Mouse (Mus musculus): ENCODE measurements at regions not wholly inside any gene's neighbourhood (a gene's known extent, or its start where the extent isn't known, plus 50 kb on each side); places are given as distances from the start of the nearest gene placed in this dataset.

DNA sequence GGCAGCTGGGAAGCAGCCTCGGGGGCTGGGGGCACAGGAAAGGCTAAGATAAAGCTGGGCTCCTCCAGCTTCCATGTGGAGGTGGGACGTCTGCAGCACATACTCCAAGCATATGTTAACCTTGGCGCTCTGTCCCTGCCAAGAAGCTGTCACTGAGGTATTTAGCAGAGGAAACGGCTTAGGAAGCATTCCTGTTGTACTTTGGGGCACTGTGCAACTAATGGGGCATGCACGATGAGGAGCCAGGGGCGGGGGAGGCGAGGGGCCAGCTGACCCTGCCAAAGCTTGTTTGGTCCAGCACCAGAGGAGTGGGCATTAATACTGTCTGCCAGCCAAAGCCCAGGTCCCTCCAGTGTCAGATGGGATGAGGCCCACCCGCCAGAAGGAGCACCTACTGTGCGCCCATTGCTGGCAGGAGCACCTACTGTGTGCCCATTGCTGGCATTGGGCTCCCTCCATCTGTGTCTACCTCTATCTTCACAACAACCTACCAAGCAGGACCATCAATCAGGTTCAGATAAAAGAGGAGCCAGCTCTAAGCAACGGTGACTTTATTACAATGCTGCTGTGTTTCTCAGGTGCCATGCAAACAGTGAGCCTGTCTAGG lies 384.6 kb downstream of the Rps24 start:
- H3K4me1 ChIP-seq (replicated peaks; ENCODE audit: low read depth, low read length): no peaks in the 10 kb centered on the region
- no peak overlapping the region for H3K4me3 ChIP-seq (replicated peaks; ENCODE audit: low read length)
- H3K36me3 ChIP-seq (ENCODE audit: insufficient read depth, low read length): no peaks in the 10 kb centered on the region
- H3K27me3 ChIP-seq (ENCODE audit: insufficient read depth, low read length): no peaks in the 10 kb centered on the region; the same call in 1 of the 2 replicates
- TF ChIP-seq NANOG (IDR thresholded peaks at IDR 0.05; ENCODE audit: borderline replicate concordance, low read length) (no peak), CTCF (conservative IDR thresholded peaks at IDR 0.05; ENCODE audit: low read length) (no peak), POU5F1 (IDR thresholded peaks at IDR 0.05; ENCODE audit: borderline replicate concordance, low read length) (no peak)
- no peaks in the 10 kb centered on the region for H3K9me3 ChIP-seq (ENCODE audit: low read length)

DNA sequence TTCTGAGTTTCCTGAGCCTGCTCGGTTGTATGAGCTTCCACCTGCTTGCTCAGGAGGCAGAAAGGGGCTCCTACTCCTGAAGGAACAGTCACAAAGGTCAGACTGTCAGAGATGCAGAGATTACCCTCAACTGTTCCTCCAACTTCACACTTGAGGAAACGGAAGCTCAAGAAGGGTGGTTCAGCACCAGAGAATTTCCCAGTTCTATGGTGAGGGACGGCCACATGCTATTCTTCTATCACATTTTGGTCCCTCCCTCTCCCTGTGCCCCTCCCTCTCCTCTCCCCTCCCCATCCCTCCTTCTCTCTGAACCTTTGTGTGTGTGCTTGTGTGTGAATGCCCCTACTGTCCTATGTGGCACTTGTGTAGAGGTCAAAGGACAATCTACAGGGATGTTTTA lies 386.0 kb downstream of the Rps24 start:
- TF ChIP-seq CTCF (conservative IDR thresholded peaks at IDR 0.05; ENCODE audit: low read length) (no peak), POU5F1 (IDR thresholded peaks at IDR 0.05; ENCODE audit: borderline replicate concordance, low read length) (no peak), NANOG (IDR thresholded peaks at IDR 0.05; ENCODE audit: borderline replicate concordance, low read length) (no peak)
- H3K4me1 ChIP-seq (replicated peaks; ENCODE audit: low read depth, low read length): no peaks in the 10 kb centered on the region
- H3K9me3 ChIP-seq (ENCODE audit: low read length): no peaks in the 10 kb centered on the region
- H3K36me3 ChIP-seq (ENCODE audit: insufficient read depth, low read length): no peaks in the 10 kb centered on the region
- H3K4me3 ChIP-seq (replicated peaks; ENCODE audit: low read length): no peak overlapping the region
- no peaks in the 10 kb centered on the region; the same call in 1 of the 2 replicates for H3K27me3 ChIP-seq (ENCODE audit: insufficient read depth, low read length)

DNA sequence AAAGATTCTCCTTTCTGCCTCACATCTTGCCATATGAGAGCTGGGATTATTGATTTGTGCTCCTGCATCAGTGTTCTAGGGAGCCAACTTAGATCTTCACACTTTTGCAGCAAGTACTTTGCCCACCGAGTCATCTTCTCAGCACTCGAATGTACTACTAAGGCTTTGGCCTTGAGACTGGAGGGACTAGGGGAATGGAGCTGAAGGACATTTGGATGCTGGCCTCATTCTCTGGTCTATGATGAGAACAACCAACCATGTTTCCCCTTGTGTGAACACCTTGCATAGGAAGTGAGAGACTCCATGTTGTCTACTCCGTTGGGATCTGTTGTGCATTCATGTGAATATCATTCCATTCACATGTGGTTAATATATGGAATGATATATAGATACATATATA lies 386.5 kb downstream of the Rps24 start:
- H3K9me3 ChIP-seq (ENCODE audit: low read length): no peaks in the 10 kb centered on the region
- no peaks in the 10 kb centered on the region for H3K4me1 ChIP-seq (replicated peaks; ENCODE audit: low read depth, low read length)
- no peak overlapping the region for H3K4me3 ChIP-seq (replicated peaks; ENCODE audit: low read length)
- H3K27me3 ChIP-seq (ENCODE audit: insufficient read depth, low read length): no peaks in the 10 kb centered on the region; the same call in 1 of the 2 replicates
- TF ChIP-seq POU5F1 (IDR thresholded peaks at IDR 0.05; ENCODE audit: borderline replicate concordance, low read length): no peak
- no peak for TF ChIP-seq CTCF (conservative IDR thresholded peaks at IDR 0.05; ENCODE audit: low read length)
- no peaks in the 10 kb centered on the region for H3K36me3 ChIP-seq (ENCODE audit: insufficient read depth, low read length)

DNA sequence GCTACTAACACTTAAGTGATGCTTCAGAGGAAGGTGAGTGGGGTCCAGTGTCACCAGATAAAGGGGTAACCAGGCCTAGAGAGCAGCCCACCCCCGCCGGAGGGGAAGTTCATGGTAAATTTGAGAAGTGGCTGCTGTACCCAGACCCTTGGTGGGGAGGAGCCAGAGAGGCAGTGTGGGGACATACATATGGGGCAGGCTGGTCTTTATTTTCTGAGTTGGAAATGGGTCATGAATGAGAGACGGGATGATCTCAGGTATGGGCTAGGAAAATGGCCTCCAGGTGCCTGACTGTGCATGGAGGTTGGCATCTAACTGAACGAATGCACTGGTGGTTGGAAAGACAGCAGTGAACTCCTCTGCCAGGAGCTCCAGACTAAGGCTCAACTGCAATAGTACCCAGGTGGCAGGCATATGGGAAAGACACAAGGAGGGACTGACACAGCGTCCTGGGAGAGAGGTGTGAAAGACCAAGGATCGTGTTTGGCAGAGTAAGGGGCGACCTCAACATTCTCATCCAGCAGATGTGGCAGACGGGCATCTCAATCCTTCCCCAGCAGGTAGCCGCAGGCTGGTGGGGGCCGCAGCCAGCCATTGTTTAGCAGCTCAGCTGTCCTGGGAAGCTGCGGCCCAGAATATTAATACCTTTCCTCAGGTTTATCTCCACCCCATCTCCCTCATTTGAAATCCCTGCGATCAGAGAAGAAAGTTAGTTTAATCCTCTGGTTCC lies 387.7 kb downstream of the Rps24 start:
- no peaks in the 10 kb centered on the region for H3K4me1 ChIP-seq (replicated peaks; ENCODE audit: low read depth, low read length)
- H3K27me3 ChIP-seq (ENCODE audit: insufficient read depth, low read length): no peaks in the 10 kb centered on the region; the same call in 1 of the 2 replicates
- TF ChIP-seq POU5F1 (IDR thresholded peaks at IDR 0.05; ENCODE audit: borderline replicate concordance, low read length) (no peak), NANOG (IDR thresholded peaks at IDR 0.05; ENCODE audit: borderline replicate concordance, low read length) (no peak), CTCF (conservative IDR thresholded peaks at IDR 0.05; ENCODE audit: low read length) (no peak)
- H3K9me3 ChIP-seq (ENCODE audit: low read length): no peaks in the 10 kb centered on the region
- no peak overlapping the region for H3K4me3 ChIP-seq (replicated peaks; ENCODE audit: low read length)
- H3K36me3 ChIP-seq (ENCODE audit: insufficient read depth, low read length): no peaks in the 10 kb centered on the region

DNA sequence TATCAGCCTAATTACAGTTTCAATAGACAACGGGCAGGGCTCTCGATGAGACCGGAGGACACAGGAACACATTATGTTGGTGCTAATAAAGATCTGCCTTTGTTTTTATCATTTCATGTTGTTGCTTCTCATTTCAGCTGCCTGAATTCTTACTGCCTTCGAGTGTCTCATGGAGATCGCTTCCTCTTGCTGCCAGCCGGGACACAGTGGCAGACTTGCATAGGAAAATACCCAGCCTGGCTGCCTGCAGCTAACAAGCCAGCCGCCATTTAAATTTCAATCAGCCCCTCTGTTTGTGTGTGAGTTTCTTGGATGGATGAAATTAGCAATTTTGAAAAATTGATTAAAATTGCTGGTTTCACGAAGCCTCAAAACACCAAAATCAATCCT lies 388.2 kb downstream of the Rps24 start:
- Histone ChIP-seq H3K4me1 (replicated peaks; ENCODE audit: low read depth, low read length) (no peaks in the 10 kb centered on the region), H3K4me3 (replicated peaks; ENCODE audit: low read length) (no peak overlapping the region), H3K36me3 (ENCODE audit: insufficient read depth, low read length) (no peaks in the 10 kb centered on the region), H3K27me3 (ENCODE audit: insufficient read depth, low read length) (no peaks in the 10 kb centered on the region; the same call in 1 of the 2 replicates), H3K9me3 (ENCODE audit: low read length) (no peaks in the 10 kb centered on the region)
- TF ChIP-seq CTCF (conservative IDR thresholded peaks at IDR 0.05; ENCODE audit: low read length) (no peak), POU5F1 (IDR thresholded peaks at IDR 0.05; ENCODE audit: borderline replicate concordance, low read length) (no peak), NANOG (IDR thresholded peaks at IDR 0.05; ENCODE audit: borderline replicate concordance, low read length) (no peak)

DNA sequence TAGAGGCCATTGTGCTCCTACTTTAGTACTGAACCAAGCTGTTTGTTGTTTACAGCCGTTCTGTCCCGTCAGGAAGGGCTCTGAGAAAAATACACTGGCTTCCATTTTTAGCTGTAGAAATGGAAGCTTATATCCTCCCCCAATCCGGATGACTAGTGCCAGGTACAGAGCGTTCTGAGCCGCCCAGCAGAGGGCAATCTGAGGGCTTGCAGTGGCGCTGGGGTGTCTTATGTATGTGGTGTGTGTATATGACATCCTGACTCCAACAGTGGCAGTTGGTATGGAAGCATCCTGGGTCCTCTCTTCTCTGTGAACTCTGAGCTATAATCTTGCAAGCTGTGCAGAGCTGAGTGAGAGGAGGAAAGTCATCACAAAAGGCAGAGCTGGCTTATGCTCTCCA lies 389.0 kb downstream of the Rps24 start:
- Histone ChIP-seq H3K9me3 (ENCODE audit: low read length) (no peaks in the 10 kb centered on the region), H3K36me3 (ENCODE audit: insufficient read depth, low read length) (no peaks in the 10 kb centered on the region), H3K27me3 (ENCODE audit: insufficient read depth, low read length) (no peaks in the 10 kb centered on the region; the same call in 1 of the 2 replicates), H3K4me1 (replicated peaks; ENCODE audit: low read depth, low read length) (no peaks in the 10 kb centered on the region), H3K4me3 (replicated peaks; ENCODE audit: low read length) (no peak overlapping the region)
- TF ChIP-seq POU5F1 (IDR thresholded peaks at IDR 0.05; ENCODE audit: borderline replicate concordance, low read length) (no peak), CTCF (conservative IDR thresholded peaks at IDR 0.05; ENCODE audit: low read length) (no peak), NANOG (IDR thresholded peaks at IDR 0.05; ENCODE audit: borderline replicate concordance, low read length) (no peak)

DNA sequence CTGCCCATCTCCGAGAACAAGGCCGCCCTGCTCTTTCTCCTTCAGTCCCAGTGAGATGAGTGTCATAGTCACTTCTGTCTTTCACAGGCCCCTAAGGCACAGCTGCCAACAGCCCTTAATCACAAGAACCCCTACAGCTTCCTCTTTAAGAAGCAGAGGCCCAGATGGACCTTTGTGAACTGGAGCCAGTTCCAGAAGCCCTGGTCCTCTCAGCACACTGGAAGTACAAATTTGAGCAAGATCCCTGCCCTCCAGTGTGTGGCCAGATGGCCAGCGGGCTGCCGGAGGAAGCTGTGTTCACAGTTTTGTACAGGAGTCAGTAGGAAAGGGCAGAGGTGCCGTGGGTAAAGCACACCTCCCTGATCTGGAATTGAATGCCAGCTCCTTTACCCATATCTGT lies 389.6 kb downstream of the Rps24 start:
- H3K4me1 ChIP-seq (replicated peaks; ENCODE audit: low read depth, low read length): no peaks in the 10 kb centered on the region
- no peaks in the 10 kb centered on the region for H3K36me3 ChIP-seq (ENCODE audit: insufficient read depth, low read length)
- H3K27me3 ChIP-seq (ENCODE audit: insufficient read depth, low read length): no peaks in the 10 kb centered on the region; the same call in 1 of the 2 replicates
- TF ChIP-seq POU5F1 (IDR thresholded peaks at IDR 0.05; ENCODE audit: borderline replicate concordance, low read length) (no peak), CTCF (conservative IDR thresholded peaks at IDR 0.05; ENCODE audit: low read length) (no peak), NANOG (IDR thresholded peaks at IDR 0.05; ENCODE audit: borderline replicate concordance, low read length) (no peak)
- H3K4me3 ChIP-seq (replicated peaks; ENCODE audit: low read length): no peak overlapping the region
- no peaks in the 10 kb centered on the region for H3K9me3 ChIP-seq (ENCODE audit: low read length)

DNA sequence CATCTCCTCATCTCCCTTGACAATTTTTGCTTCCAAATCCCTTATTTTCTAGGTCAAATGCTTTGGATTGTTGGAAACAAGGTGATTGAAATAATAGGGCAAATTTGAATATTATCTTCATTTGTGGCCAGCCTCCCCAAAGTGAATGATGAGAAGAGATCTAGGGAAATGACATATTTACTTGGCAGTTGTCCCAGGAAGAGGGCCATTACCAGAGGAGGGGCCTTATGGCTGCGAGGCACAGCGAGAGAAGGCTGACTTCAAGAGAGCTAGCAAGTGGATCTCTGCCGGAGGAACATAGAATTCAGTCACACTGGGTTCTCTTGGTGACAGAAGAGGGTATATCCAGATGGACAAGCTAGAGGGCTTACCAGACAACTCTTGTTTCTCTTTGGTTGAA lies 390.9 kb downstream of the Rps24 start:
- Histone ChIP-seq H3K27me3 (ENCODE audit: insufficient read depth, low read length) (no peaks in the 10 kb centered on the region; the same call in 1 of the 2 replicates), H3K9me3 (ENCODE audit: low read length) (no peaks in the 10 kb centered on the region), H3K4me1 (replicated peaks; ENCODE audit: low read depth, low read length) (no peaks in the 10 kb centered on the region), H3K36me3 (ENCODE audit: insufficient read depth, low read length) (no peaks in the 10 kb centered on the region), H3K4me3 (replicated peaks; ENCODE audit: low read length) (no peak overlapping the region)
- TF ChIP-seq POU5F1 (IDR thresholded peaks at IDR 0.05; ENCODE audit: borderline replicate concordance, low read length) (no peak), NANOG (IDR thresholded peaks at IDR 0.05; ENCODE audit: borderline replicate concordance, low read length) (no peak), CTCF (conservative IDR thresholded peaks at IDR 0.05; ENCODE audit: low read length) (no peak)
